Mouse (Mus musculus) cerebellum, postnatal 4 days (tissue): Measurements from ENCODE around the gene Zdhhc3.
A peak's percentile ranks its signal among the peaks of the same experiment; 100 is the strongest.

Experiments used
- DNase-seq, 2 experiments: peaks; one replicate each; pipeline ENCODE4 v3.0.0; 2022; ENCODE audit warnings: low spot score in 2 of 2, mixed read lengths in 1 of 2

The Zdhhc3 gene

DNA sequence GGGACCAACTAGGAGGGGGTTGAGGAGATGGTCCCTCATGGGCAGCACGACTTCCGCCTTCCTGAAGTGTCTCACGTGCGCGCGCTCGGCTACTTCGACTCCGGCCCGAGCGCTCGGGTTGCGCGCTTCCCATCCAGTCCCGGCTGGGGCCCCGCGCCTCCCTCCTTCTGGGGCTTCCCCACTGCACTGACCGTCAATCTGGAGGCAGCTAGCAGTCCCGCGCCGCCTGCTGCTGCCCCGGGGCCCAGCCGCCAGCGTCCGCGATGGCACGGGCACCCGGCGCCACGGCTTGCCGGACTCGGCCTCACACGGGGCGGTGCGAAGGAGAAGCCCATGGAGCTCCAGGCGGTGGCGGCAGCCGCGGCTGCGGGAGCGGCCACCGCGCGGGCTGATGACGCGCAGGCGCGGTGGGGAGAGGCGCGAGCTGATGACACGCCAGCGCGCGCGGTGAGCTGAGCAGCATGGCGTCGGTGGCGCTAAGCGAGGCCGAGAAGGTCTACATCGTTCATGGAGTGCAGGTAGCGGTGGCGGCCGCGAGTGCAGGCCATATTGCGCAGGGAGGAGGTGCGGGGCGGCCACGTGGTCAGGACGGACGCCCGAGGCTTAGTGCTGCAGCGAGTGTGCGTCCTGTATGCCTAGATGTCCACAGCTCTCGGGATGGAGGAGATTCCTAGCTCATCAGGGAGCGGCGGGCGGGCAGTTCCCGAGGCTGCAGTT, at the start of gene Zdhhc3, which contains the start of gene Exosc7:
Gene Zdhhc3, minus strand, starts transcription at position 401 of the 717 bp plus-strand sequence.
Gene Exosc7, plus strand, starts transcription at position 411 of the 717 bp plus-strand sequence.
- DNase-seq = peak; percentile 68 to 90

DNA sequence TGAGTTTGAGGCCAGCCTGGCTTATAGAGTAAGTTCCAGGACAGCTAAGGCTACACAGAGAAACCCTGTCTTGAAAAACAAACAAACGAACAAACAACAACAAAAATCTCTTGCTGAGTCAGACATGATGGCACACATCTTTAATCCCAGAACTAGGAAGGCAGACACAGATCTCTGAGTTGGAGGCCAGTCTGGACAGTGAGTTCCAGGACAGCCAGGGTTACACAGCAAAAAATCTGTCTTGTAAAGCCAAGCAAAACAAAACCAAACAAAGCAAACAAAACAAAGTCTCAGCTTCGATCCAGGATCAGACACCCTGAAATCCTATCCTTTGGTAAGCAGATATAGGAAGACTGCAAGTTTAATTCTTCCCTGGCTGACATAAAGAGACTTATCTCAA, 48.8 kb upstream of the Zdhhc3 start:
- no peak for DNase-seq

DNA sequence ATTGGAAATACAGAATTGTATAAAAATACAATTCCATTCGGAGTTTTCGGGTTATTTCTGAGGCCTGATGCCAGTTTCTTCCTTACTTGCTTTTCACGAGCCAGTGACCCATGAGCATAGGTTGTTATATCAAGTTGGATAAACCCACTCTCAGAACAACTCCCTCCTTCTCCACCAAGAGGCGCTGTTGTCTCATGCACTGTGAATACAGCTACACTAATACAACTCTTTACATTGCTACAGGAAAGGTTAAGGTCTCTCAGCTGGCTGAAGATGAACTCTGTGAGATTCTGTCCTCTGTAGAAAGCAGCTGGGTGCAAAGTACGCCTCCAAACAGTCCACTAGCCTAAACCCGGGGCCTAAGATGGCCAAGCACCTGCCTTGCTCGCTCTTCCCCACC, 46.3 kb upstream of the Zdhhc3 start:
- peak; percentile 49 to 68 for DNase-seq

DNA sequence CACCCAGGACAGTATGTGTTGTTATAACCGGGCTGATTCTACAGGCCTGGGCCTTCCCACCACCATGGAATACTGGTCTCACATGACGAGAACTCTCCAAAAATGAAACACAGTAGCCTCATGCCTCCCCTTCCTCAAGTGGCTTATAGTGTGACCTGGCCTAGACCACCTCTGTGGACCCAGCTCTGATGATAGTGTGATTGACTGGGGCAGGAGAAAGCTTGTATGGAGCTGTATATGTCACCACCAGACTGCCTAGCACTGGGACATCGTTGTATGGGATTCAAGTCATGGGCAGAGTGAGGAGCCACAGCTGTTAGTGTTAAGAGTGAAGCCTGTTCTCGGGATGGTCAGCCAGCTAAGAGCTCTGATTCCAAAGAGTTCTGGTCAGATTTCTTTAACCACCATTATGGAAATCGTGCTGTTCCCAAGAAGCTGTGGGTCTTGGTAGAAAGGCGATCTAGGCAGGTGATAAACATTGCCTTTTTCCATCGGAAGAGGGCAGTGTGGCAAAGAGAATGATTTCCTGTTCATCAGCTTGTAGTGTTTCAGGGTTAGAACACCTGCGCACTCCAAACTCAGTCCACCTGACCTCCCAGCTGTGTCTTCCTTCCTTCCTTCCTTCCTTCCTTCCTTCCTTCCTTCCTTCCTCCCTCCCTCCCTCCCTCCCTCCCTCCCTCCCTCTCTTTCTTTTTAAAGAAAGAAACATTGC, 45.3 kb upstream of the Zdhhc3 start:
- peak in 1 of 2 experiments; percentile 16 for DNase-seq

DNA sequence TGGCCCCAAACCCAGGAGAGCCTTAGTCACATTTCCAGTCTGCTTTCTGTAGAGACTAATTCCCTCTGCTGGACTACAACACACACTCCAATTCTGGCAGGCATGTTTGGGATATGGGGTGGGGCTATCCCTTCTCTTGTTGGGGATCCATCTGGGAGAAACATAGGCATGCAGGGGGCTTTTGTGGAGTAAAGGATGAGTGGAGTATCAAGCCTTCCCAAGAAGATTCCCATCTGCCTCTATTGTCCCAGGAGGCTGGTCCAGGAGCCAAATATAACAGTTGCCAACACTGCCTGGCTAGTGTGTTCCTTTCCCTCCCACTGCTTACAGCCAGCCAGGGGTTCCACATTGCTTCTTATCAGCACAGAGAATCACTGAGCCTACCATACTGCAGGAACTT, 44.7 kb upstream of the Zdhhc3 start:
- peak in 1 of 2 experiments; percentile 12 for DNase-seq

DNA sequence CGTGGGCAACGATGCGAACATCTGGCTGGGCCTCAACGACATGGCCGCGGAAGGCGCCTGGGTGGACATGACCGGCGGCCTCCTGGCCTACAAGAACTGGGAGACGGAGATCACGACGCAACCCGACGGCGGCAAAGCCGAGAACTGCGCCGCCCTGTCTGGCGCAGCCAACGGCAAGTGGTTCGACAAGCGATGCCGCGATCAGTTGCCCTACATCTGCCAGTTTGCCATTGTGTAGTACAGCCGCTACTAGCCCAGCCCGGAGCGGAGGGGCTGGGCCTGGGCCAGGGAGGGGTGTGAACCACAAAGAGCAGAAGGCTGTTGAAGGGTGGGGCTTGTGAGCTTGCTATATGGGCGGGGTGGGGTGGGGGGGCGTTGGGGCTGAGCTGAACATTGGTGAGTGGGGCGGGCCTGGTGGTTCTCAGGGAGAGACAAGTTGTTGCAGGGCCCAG, 43.9 kb upstream of the Zdhhc3 start:
- DNase-seq = peak; percentile 38 to 59

DNA sequence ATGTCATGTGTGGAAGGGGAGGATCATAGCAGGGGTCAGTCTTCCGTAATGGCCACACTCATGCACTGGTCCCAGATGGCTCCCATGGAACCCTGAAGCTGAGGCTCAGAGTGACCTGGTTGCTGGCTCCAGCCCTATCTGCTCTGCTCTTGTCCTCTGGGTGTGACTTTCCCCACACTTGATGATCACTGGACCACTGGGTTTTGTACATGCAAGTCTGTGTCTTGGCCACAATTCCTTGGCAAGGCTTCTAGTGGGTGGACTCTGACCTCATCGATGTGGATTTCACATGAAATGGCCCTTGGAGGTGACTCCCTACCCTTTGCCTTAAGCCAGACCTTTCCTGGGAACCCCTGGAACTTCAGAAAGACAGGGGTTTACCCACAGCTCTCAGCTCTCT, 40.1 kb upstream of the Zdhhc3 start:
- DNase-seq = no peak

DNA sequence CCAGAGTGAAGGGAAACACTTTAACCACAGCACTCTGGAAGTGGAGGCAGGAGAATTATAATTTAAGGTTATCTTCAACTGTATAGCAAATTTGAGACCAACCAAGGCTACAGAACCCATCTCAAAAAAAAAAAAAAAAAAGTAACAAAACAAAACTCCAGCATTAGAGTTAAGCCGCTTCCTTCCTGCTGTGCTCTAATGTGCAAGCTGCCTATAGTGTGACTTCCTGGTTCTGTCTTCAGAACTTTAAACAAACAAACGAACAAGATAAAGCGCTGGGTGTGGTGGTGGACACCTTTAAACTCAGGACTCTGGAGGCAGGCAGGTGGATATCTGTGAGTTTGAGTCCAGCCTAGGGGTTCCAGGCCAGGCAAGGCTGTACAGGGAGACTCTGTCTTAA, 39.0 kb upstream of the Zdhhc3 start:
- no peak for DNase-seq

DNA sequence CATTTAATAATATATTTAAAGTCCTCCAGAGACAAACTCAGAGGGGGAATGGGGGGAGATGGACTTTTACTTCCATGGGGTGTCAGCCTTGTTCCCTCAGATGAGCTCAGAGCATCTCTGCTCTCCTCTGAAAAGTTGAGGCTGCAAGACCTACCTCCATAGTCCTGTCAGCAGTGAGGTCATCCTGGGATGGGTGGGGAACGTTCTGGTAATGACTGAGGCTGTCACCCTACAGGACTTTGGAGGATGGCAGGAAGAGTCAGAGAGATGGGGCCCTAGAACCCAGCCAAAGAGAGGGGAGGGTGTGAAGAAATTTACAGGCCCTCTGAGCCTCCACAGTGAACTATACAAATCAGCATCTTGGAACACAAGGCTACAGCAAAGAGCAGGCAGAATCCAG, 38.6 kb upstream of the Zdhhc3 start:
- no peak for DNase-seq

DNA sequence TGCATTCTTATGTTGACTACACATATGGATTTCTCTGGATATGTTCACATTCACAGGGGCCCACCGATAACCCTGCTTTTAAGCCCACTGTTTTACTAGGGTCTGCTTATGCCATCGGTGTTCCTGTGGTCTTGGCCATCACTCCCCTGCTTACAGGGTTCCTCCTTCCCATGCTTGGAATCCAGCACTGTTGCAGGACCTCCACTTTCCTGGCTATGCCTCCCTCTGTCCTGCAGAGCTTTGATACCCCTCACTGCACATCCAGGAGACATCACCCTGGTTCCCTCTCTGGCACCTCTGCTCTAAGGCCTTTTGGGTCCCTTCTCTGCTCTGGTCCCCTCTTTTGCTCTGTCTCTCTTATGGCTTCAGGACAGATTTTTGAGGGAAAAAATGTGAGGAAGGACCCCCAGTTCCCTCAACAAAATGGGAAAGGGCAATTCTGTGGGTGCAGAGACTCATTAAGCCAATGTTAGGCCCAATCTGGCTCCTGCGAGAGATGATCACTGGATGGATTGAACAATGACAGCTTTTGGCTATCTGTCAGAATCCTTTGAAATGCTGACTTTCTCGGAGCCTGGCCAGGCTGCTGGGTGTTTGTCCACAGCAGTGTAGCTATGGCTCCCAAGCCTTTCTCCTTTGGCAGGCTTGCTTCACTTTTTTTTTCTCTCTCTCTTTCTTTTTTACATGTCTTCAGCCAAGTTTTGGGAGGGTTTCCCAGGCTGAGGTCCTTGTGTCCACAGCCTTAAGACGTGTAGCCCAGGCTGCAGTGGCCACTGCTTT, 37.4 kb upstream of the Zdhhc3 start, which contains the start of gene Clec3b:
Gene Clec3b, plus strand, starts transcription at position 706 of the 780 bp plus-strand sequence.
- DNase-seq = peak in 1 of 2 experiments; percentile 39

DNA sequence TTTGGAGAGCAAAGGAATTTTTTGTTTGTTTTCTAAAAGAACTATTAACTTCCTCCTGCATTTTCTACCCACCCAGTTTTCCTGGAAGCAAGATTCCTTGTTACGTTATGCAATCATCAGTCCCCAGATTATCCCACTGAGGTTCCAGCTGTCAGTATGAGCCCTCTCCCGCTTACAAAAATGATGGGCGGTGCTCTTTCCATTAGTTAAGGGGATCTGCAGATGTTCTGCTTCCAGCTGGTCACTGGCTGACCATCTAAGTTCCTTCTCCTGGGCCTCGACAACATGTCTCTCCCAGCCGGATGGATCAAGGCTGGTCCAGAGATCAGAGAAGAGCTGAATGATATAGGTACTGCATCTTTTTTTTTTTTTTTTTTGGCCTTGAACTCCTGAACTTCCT, 35.4 kb upstream of the Zdhhc3 start:
- no peak for DNase-seq

DNA sequence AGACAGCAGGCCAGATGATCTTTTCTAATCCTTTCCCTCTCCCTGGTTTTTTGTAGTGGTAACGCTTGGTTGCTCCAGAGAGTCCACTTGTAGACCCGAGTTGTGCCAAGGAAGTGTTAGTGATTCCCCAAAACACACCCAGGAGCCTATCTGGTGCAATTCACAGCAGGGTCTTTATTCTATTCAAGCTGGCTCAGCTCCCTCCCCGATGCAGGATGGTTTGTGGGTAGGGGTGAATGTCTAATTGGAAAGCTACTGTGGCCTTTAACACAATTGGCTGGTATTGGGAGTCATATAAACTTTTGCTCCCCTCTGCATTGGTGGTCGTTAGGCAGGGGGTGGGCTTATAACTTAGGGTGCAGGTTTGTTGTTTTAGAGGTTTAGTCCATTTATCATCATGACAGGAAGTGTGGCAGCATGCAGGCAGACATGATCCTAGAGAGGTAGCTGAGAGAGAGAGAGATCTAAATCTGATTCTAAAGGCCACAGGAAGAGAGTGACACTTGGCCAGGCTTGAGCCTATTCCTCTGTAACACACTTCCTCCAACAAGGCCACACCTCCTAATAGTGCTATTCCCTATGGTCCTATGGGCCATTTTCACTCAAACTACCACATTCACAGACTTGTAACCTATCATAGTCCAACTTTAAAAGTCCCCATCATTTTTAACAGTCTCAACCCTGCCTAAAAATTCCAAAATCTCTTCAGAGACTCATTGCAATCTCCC, 27.0 kb upstream of the Zdhhc3 start:
- DNase-seq = no peak

DNA sequence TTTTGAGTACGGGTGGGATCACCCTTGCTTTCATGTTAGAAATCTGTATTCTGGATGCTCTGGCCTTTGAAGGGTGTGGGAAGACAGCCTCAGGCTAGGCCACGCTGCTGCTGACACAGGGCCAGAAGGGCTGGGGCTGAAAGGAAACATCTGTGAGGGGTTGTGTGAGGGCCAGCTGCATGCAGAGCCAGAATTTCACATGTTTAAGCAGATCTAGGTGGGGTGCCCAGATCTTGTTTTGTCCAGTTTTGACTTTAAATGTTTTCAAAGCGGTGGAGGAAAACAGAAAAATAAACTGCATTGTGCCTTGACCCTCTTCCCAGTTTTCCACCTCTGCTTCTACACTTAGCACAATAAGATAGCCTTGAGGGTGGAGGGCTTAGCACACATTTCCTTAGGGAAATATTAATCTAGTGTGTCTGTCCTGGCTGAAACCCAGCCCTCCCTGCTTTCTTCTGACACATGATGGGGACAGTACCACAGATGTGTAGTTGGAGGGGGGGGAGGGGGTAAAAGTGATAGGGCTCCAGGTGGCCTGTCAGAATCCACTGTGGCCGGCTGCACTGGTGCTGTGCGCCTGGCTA, 26.0 kb upstream of the Zdhhc3 start:
- DNase-seq = no peak

DNA sequence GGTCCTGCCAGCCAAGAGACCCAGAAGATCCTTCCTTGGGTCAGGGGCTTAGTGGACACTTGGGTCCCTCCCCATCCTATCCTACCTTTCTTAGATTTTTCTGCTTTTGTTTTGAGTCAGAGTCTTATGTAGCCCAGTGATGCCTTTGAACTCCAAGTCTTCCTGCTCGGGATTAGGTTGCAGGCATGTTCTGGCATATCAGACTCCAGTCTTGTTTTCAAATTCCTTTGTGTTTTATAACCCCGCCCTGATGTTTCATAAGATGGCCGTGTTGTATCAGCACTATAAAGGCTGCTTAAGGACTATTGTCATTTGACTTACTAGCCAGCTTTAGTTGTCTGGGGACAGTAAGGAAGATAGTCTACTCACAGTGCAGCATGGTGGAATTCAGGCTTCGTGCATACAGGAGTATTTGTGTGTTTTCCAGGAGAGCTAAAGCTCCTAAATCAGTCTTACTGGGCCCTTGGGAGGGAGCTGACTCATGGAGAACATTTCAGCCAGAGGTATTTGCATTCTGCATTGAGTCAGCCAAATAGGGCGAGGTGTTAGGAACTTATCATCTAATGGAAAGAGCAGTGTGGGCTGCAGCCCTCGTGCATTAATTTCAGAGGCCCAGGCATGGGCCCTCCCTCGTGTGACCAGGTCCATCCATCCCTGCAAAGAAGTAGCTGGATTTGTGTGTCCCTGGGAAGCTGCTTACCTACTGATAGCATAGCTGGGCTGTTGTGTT, 24.1 kb upstream of the Zdhhc3 start:
- no peak for DNase-seq

DNA sequence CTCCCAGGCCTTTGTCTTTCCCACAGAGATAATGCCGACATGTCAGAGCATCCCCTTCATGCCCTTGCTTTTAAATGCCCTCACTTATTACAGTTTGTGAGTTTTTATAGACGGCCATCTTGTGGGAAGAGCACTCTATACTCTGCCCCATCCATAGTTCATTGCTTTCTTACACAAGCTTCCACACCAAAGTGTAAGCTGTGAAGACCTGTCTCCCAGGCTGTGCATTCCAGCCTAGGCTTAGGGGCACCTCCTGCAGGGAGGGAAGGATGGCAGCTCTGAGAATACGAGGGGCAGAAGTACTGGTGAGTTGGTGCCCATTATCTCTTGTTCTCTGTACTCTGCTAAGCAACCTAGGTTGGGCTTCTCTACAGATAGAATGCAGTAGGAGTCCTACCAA, 20.0 kb upstream of the Zdhhc3 start:
- no peak for DNase-seq

DNA sequence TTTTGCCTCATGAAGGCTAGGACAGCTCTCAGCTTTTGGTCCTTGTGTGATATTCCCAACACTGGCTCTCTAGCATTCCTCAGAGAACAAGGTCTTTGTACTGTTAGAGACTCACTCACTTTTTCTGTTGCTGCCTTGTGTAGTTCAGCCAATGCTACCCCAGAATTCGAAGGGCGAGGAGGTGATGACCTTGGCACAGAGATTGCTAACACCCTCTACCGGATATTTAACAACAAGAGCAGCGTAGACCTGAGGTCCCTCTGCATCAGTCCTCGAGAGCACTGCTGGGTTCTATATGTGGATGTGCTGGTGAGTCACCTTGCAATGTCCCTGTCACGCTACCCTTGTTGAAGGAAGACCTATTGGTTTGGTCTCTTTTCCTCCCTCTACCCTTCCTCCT, 14.7 kb upstream of the Zdhhc3 start:
- DNase-seq = no peak

DNA sequence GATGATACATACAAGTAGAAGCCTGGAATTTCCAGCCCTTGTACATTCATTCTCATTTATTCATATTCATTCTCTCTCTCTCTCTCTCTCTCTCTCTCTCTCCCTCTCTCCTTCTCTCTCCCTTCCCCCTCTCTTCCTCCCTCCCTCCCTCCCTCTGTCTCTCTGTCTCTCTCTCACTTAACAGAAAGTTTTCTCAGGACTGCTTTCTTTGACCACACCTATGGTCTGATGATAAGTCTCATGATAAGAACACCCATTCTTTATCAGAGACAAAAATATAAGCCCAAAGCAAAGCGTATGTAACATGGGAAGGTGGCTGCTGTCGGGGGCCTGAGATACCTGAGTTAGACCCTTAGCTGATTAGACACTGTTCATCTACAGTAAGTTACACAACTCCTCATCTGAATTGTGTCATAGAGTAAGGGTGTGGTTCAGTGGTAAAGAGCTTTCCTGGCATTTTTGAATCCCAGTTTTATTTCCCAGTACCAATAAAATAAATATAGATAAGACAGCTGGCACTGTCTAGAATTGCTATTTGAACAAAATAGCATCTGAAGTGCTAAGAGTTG, 11.5 kb upstream of the Zdhhc3 start:
- no peak for DNase-seq

DNA sequence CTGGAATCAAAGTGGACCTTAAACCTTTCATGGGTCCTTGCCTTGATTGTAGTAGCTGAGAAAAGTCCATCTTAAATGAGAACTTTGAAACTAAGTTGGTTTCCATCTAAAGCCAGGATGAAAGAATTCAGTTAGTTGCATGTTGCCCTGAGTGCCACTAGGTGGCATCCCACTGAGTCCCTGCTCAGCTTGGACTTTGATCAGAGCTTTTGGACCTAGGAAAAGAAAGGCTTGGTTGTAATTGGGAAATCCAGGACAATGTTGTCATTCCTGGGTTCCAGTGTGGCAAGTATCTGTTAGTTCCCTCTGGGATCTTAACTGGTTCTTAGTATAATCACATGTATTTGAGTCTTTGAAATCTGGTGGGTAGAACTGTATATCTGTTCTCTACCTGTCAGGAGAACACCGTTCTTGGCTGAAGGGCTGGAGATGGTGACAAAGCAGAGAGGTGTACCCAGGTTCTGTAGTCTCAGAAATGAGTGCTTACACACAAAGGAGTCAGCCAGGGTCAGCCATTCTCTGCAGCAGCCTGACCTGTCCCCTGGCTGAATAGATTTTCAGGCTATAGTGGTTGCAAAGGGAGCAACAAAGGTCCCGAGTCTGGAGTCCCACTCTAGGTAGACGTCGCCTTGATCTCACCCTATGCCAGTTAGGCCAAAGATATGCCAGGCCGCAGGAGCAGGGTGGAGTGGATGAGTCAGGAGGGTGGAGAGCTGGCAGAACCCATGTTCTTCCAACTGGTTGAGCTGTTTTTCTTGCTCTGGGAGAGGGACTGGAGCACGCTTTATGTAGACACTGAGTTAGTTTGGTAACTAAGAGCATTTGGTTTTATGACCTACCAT, 10.8 kb upstream of the Zdhhc3 start:
- no peak for DNase-seq

DNA sequence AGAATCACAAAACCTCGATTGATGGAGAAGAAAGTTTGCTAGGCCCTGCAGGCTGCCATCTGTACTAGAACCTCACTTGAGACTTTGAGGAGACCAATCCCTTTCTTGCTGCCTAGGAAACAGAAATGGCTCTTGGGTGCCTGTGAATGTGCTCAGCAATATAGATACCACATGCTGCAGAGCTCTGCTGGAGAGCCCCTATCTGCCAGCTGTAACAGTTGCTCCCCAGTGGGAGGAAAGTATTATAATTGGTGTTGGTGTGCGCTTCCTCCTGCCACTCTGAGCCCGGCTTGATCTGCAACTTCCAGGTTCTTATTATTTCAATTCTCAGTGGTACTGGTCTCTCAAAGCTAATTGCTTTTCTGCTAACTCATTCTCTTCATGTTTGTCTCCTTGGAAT, 10.0 kb upstream of the Zdhhc3 start:
- DNase-seq = no peak
